Mouse (Mus musculus) midbrain, embryonic 11.5 days (tissue): ENCODE data around the gene Pik3ca. TPM values are rescaled to one million over a fixed set of nuclear protein-coding genes. Genes with fewer than 3 reads are reported as not detected.

ENCODE experiments used
- ATAC-seq: fragments of 200-750 bp; cut with Nextera tagmentation; 2 replicates; pipeline ENCODE4 v1.8.0; 2017; ENCODE audit warnings: moderate TSS enrichment, moderate library complexity; ENCODE audit not compliant: low FRiP score
- DNase-seq: peaks from one replicate; pipeline ENCODE4 v3.0.0; 2015; ENCODE audit warnings: low spot score; ENCODE audit errors: missing footprints
- H3K27ac ChIP-seq: fragments of 300-500 bp; sonication (generic); 2 replicates; pipeline ENCODE4 v1.5.1; 2014; ENCODE audit warnings: low read depth, low read length
- H3K27me3 ChIP-seq: fragments of 300-500 bp; sonication (generic); 2 replicates; pipeline ENCODE4 v1.6.1; 2014; ENCODE audit warnings: mild to moderate bottlenecking, low read length, moderate library complexity, mixed read lengths; ENCODE audit not compliant: control insufficient read depth, insufficient read depth
- H3K36me3 ChIP-seq: fragments of 300-500 bp; sonication (generic); 2 replicates; pipeline ENCODE4 v1.6.1; 2014; ENCODE audit warnings: mild to moderate bottlenecking, low read length, moderate library complexity, mixed read lengths; ENCODE audit not compliant: control insufficient read depth, insufficient read depth
- H3K4me1 ChIP-seq: fragments of 300-500 bp; sonication (generic); 2 replicates; pipeline ENCODE4 v1.6.1; 2014; ENCODE audit warnings: low read length; ENCODE audit not compliant: control insufficient read depth, insufficient read depth
- H3K4me2 ChIP-seq: fragments of 300-500 bp; sonication (generic); 2 replicates; pipeline ENCODE4 v1.6.1; 2014; ENCODE audit warnings: mild to moderate bottlenecking, moderate library complexity
- H3K4me3 ChIP-seq: fragments of 300-500 bp; sonication (generic); 2 replicates; pipeline ENCODE4 v1.5.1; 2014; ENCODE audit warnings: low read depth, low read length
- H3K9ac ChIP-seq: fragments of 300-500 bp; sonication (generic); 2 replicates; pipeline ENCODE4 v1.6.1; 2014; ENCODE audit warnings: low read length
- H3K9me3 ChIP-seq: fragments of 300-500 bp; sonication (generic); 2 replicates; pipeline ENCODE4 v1.6.1; 2016; ENCODE audit warnings: low read length; ENCODE audit not compliant: control insufficient read depth
- WGBS: fragments of 180-500 bp; shearing (Covaris S2); extraction: QIAGEN DNeasy Blood & Tissue Kit; methylation state at CpG from one replicate; pipeline ENCODE4 v1.1.7; 2014; 5-methylcytosine and 5-hydroxymethylcytosine counted together
- polyA plus RNA-seq: library from polyadenylated mRNA; unstranded; fragments of >200 nt; fragmentation: Nextera tagmentation; extraction: Ambion mirVana; gene quantifications from 2 replicates; pipeline ENCODE4 v1.2.1, GENCODE M21; 2014

Gene Pik3ca
- polyA plus RNA-seq, 1 experiment from 2014 or later, result 12.7 TPM

GRCm38 (mm10) chr3:32495856-32496710, 98.6 kb downstream of the Pik3ca start:
- H3K27me3 ChIP-seq, result no peaks in the 10 kb centered on the region
- DNase-seq (peak; percentile 86), ATAC-seq (peak; percentile 63)
- no peaks in the 10 kb centered on the region for H3K9me3 ChIP-seq
- H3K36me3 ChIP-seq, result no peaks in the 10 kb centered on the region
- H3K4me1 ChIP-seq, result peaks cover 11% of the 10 kb centered on the region; the same call in 1 of the 2 replicates
- 24% methylated on average over 6 of the region's 8 CpGs for WGBS
- H3K27ac ChIP-seq, result no peak overlapping the region
- no peak overlapping the region for H3K4me2 ChIP-seq
- H3K4me3 ChIP-seq, result no peak overlapping the region
- no peak overlapping the region for H3K9ac ChIP-seq

- H3K27ac ChIP-seq, result no peak overlapping the region
- no peak overlapping the region for H3K4me2 ChIP-seq
- no peaks in the 10 kb centered on the region for H3K36me3 ChIP-seq
- peak; percentile 70 for DNase-seq
- no peaks in the 10 kb centered on the region for H3K9me3 ChIP-seq
- H3K4me1 ChIP-seq, result peaks cover 11% of the 10 kb centered on the region; the same call in 1 of the 2 replicates
- 81% methylated on average over 1 of the region's 1 CpGs for WGBS
- no peak overlapping the region for H3K9ac ChIP-seq
- no peaks in the 10 kb centered on the region for H3K27me3 ChIP-seq
- ATAC-seq, result no peak
- H3K4me3 ChIP-seq, result no peak overlapping the region
Measured at GRCm38 (mm10) chr3:32496711-32497070, 99.2 kb downstream of the Pik3ca start.

- H3K27ac ChIP-seq, result no peak overlapping the region
- no peak overlapping the region for H3K4me2 ChIP-seq
- H3K9ac ChIP-seq, result no peak overlapping the region
- H3K27me3 ChIP-seq, result no peaks in the 10 kb centered on the region
- H3K9me3 ChIP-seq, result no peaks in the 10 kb centered on the region
- H3K4me1 ChIP-seq, result peaks cover 10% of the 10 kb centered on the region; the same call in 1 of the 2 replicates
- H3K36me3 ChIP-seq, result no peaks in the 10 kb centered on the region
- no peak for ATAC-seq
- peak; percentile 28 for DNase-seq
- 89% methylated on average over 2 of the region's 2 CpGs for WGBS
- no peak overlapping the region for H3K4me3 ChIP-seq
Measured at GRCm38 (mm10) chr3:32500346-32500745, 102.9 kb downstream of the Pik3ca start.

- H3K9me3 ChIP-seq, result no peaks in the 10 kb centered on the region
- ATAC-seq, result no peak
- peak; percentile 79 for DNase-seq
- no peak overlapping the region for H3K27ac ChIP-seq
- no peaks in the 10 kb centered on the region for H3K27me3 ChIP-seq
- no peak overlapping the region for H3K4me3 ChIP-seq
- H3K9ac ChIP-seq, result no peak overlapping the region
- H3K36me3 ChIP-seq, result no peaks in the 10 kb centered on the region
- 75% methylated on average over 3 of the region's 3 CpGs for WGBS
- peaks cover 7% of the 10 kb centered on the region for H3K4me1 ChIP-seq
- no peak overlapping the region for H3K4me2 ChIP-seq
Measured at GRCm38 (mm10) chr3:32505841-32506240, 108.4 kb downstream of the Pik3ca start.

GRCm38 (mm10) chr3:32506366-32507225, 109.1 kb downstream of the Pik3ca start:
- no peak overlapping the region for H3K4me3 ChIP-seq
- H3K4me2 ChIP-seq, result no peak overlapping the region
- DNase-seq (peak; percentile 81), ATAC-seq (no peak)
- no peaks in the 10 kb centered on the region for H3K9me3 ChIP-seq
- no peaks in the 10 kb centered on the region for H3K27me3 ChIP-seq
- WGBS, result 64% methylated on average over 11 of the region's 11 CpGs
- no peak overlapping the region for H3K9ac ChIP-seq
- H3K36me3 ChIP-seq, result no peaks in the 10 kb centered on the region
- H3K4me1 ChIP-seq, result peaks cover 9% of the 10 kb centered on the region
- H3K27ac ChIP-seq, result no peak overlapping the region; the same call in 1 of the 2 replicates

GRCm38 (mm10) chr3:32508666-32509324, 111.3 kb downstream of the Pik3ca start:
- Histone ChIP-seq H3K4me2 (peak overlapping the region; percentile 47), H3K4me1 (peaks cover 13% of the 10 kb centered on the region), H3K27me3 (no peaks in the 10 kb centered on the region), H3K27ac (no peak overlapping the region), H3K9ac (no peak overlapping the region), H3K4me3 (peak overlapping the region; percentile 17; the same call in 1 of the 2 replicates), H3K9me3 (no peaks in the 10 kb centered on the region), H3K36me3 (no peaks in the 10 kb centered on the region)
- ATAC-seq (peak; percentile 49), DNase-seq (peak; percentile 98)
- WGBS, result 2% methylated on average over 17 of the region's 17 CpGs

GRCm38 (mm10) chr3:32509496-32510374, 112.3 kb downstream of the Pik3ca start, which contains the start of gene Zfp639:
Gene Zfp639 (plus strand): TSS chr3:32510259.
- 6% methylated on average over 24 of the region's 24 CpGs for WGBS
- no peak; the same call in 1 of the 2 replicates for ATAC-seq
- Histone ChIP-seq H3K27ac (peak within 1 kb of the TSS; percentile 75), H3K4me3 (peak within 1 kb of the TSS; percentile 85), H3K9ac (peak within 1 kb of the TSS; percentile 91), H3K9me3 (no peaks in the 10 kb centered on the region), H3K36me3 (no peaks in the 10 kb centered on the region), H3K27me3 (no peaks in the 10 kb centered on the region), H3K4me1 (peaks cover 13% of the 10 kb centered on the region), H3K4me2 (peak within 1 kb of the TSS; percentile 73)
- peak; percentile 92 for DNase-seq
